Mouse (Mus musculus) liver, embryonic 15.5 days (tissue): ENCODE results near the gene Sf3b2. TPM values are rescaled to one million over a fixed set of nuclear protein-coding genes. Genes with fewer than 3 reads are reported as not detected.

Experiments
- ATAC-seq: fragments of 200-750 bp; cut with Nextera tagmentation; 2 replicates; pipeline ENCODE4 v1.8.0; 2017; ENCODE audit warnings: moderate number of reproducible peaks, mild to moderate bottlenecking, moderate library complexity; ENCODE audit not compliant: insufficient read depth
- H3K27ac ChIP-seq: fragments of 300-500 bp; sonication (generic); replicated peaks from 2 replicates; pipeline ENCODE4 v1.5.1; 2015; ENCODE audit warnings: mild to moderate bottlenecking, inconsistent platforms
- H3K27me3 ChIP-seq: fragments of 300-500 bp; sonication (generic); 2 replicates; pipeline ENCODE4 v1.6.1; 2015; ENCODE audit warnings: mild to moderate bottlenecking, inconsistent platforms
- H3K36me3 ChIP-seq: fragments of 300-500 bp; sonication (generic); replicated peaks from 2 replicates; pipeline ENCODE4 v1.6.1; 2015; ENCODE audit warnings: moderate library complexity, mild to moderate bottlenecking, inconsistent platforms
- H3K4me1 ChIP-seq: fragments of 300-500 bp; sonication (generic); replicated peaks from 2 replicates; pipeline ENCODE4 v1.6.1; 2015; ENCODE audit warnings: inconsistent platforms
- H3K4me2 ChIP-seq: fragments of 300-500 bp; sonication (generic); 2 replicates; pipeline ENCODE4 v1.6.1; 2015; ENCODE audit warnings: moderate library complexity, mild to moderate bottlenecking, inconsistent platforms
- H3K4me3 ChIP-seq: fragments of 300-500 bp; sonication (generic); replicated peaks from 2 replicates; pipeline ENCODE4 v1.5.1; 2015; ENCODE audit warnings: mild to moderate bottlenecking, inconsistent platforms
- H3K9ac ChIP-seq: fragments of 300-500 bp; sonication (generic); 2 replicates; pipeline ENCODE4 v1.6.1; 2015; ENCODE audit warnings: moderate library complexity, mild to moderate bottlenecking, inconsistent platforms
- H3K9me3 ChIP-seq: fragments of 300-500 bp; sonication (generic); replicated peaks from 2 replicates; pipeline ENCODE4 v1.6.1; 2016; ENCODE audit warnings: inconsistent platforms
- WGBS: fragments of 180-500 bp; shearing (Covaris S2); methylation state at CpG from one replicate; pipeline ENCODE4 v1.1.7; 2015; ENCODE audit warnings: mixed read lengths; ENCODE audit not compliant: insufficient replicate concordance; 5-methylcytosine and 5-hydroxymethylcytosine counted together
- polyA plus RNA-seq: library from polyadenylated mRNA; unstranded; fragments of >200 nt; fragmentation: Nextera tagmentation; extraction: Ambion mirVana; gene quantifications from 2 replicates; pipeline ENCODE4 v1.2.1, GENCODE M21; 2015

The Sf3b2 gene
- polyA plus RNA-seq, 1 experiment from 2014 or later, result 114 TPM

- no peaks in the 10 kb centered on the region for H3K36me3 ChIP-seq
- no peak overlapping the region for H3K9ac ChIP-seq
- 11% methylated on average over 4 of the region's 4 CpGs for WGBS
- ATAC-seq, result no peak
- peaks cover 4% of the 10 kb centered on the region; the same call in 1 of the 2 replicates for H3K4me1 ChIP-seq
- H3K9me3 ChIP-seq, result no peaks in the 10 kb centered on the region
- no peak overlapping the region for H3K4me3 ChIP-seq
- peaks cover 56% of the 10 kb centered on the region for H3K27me3 ChIP-seq
- H3K4me2 ChIP-seq, result no peak overlapping the region
- no peak overlapping the region for H3K27ac ChIP-seq
These were observed 7.2 kb upstream of the Sf3b2 start for GRCm38 (mm10) chr19:5302455-5302854.

DNA sequence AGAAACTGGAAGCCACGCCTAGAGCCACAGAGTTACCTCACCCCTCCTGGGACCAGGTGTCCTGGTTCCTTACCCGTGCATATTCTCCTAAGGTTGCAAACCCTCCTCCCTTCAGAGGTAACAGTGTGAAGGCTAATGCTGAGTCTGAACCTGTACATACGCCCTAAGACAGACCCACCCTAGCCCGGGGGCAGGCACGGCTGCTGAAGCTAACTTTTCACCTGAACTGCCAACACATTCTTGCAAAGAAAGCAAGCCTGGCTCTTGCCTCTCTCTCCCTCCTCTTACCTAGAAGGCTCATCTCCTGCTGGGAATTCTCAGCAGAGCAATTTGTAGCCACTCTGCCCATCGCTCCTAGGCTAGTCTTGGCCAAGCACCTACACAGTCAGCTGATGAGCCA lies 5.3 kb upstream of the Sf3b2 start:
- ATAC-seq, result no peak
- Histone ChIP-seq H3K36me3 (no peaks in the 10 kb centered on the region), H3K27ac (no peak overlapping the region), H3K4me1 (peaks cover 8% of the 10 kb centered on the region), H3K4me2 (no peak overlapping the region), H3K9ac (no peak overlapping the region), H3K4me3 (no peak overlapping the region), H3K9me3 (no peaks in the 10 kb centered on the region), H3K27me3 (peaks cover 48% of the 10 kb centered on the region)
- WGBS, result 66% methylated on average over 6 of the region's 6 CpGs

- WGBS, result 20% methylated on average over 32 of the region's 32 CpGs
- Histone ChIP-seq H3K27me3 (peaks cover 41% of the 10 kb centered on the region), H3K4me1 (peaks cover 20% of the 10 kb centered on the region), H3K9me3 (no peaks in the 10 kb centered on the region), H3K36me3 (peaks cover 7% of the 10 kb centered on the region), H3K9ac (0 out of 2 replicates have a peak within 1 kb of the TSS, but pooled peaks have one; percentile 13), H3K4me2 (peak within 1 kb of the TSS; percentile 48), H3K4me3 (peak within 1 kb of the TSS; percentile 11; the same call in 1 of the 2 replicates), H3K27ac (no peak within 1 kb of the TSS)
- no peak for ATAC-seq
These were observed 2.9 kb upstream of the Sf3b2 start, which contains the start of gene Gal3st3 for GRCm38 (mm10) chr19:5297903-5298800. Gene Gal3st3, plus strand, starts transcription at chr19:5298331.

DNA sequence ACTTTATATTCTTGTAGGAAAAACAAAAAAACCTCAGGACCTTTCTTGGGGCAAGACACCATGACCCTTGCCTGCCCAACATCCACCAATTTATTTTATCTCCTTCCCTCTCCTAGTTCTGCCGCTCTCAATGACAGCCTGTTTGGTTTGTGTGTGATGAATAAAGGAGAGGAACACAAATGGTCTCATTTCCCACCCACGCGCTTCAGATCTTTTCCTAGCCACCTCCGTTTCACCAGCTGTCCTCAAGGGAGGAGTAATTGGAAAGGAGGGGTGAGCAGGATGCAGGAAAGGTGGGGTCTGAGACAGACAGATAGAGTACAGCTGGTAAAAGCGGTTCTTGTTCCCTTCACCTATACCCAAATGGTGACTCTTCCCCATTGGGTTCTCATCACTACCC lies 1.4 kb upstream of the Sf3b2 start:
- Histone ChIP-seq H3K9ac (no peak overlapping the region), H3K27me3 (peaks cover 41% of the 10 kb centered on the region), H3K4me3 (no peak overlapping the region), H3K4me2 (peak overlapping the region; percentile 82; the same call in 1 of the 2 replicates), H3K36me3 (peaks cover 21% of the 10 kb centered on the region), H3K4me1 (peaks cover 23% of the 10 kb centered on the region), H3K9me3 (no peaks in the 10 kb centered on the region), H3K27ac (no peak overlapping the region)
- WGBS, result 67% methylated on average over 5 of the region's 5 CpGs
- no peak for ATAC-seq

DNA sequence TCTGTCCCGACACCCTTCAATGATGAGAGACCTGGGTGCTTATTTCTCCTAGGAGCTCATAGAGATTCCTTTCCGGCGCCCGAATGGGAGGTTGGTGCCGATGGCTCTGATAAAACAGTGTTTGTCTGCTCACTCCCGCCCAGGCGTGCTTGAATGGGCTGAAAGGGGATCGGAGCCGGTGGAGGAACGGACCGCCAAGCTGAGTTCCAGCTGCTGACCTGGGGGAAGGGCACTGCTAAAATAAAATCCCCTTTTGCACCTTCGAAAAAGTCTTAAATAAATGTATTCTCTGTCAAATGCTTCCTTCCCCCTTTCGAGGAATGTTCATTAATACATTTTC lies 451 bp upstream of the Sf3b2 start:
- Histone ChIP-seq H3K36me3 (peaks cover 30% of the 10 kb centered on the region), H3K4me3 (peak overlapping the region; percentile 83), H3K9me3 (no peaks in the 10 kb centered on the region), H3K4me2 (peak overlapping the region; percentile 82), H3K9ac (peak overlapping the region; percentile 71), H3K4me1 (peaks cover 23% of the 10 kb centered on the region), H3K27me3 (peaks cover 39% of the 10 kb centered on the region), H3K27ac (peak overlapping the region; percentile 78)
- peak; percentile 60 for ATAC-seq
- 2% methylated on average over 13 of the region's 13 CpGs for WGBS

DNA sequence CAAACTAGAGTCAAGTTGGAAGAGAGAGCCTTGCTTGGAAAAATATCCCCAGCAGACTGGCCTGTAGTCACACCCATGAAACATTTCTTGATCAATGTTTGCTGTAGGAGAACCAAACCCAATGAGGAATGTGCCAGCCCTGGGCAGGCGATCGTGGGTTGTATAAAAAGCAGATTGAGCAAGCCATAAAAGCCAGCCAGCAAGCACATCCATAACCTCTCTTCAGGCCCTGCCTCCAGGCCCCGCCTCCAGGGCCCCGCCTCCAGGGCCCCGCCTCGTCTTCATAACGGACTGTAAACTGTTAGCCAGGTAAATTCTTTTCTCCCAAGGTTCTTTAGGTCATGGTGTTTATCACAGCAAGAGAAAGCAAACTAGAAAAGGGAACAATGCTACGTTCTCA lies 16.9 kb downstream of the Sf3b2 start:
- peaks cover 94% of the 10 kb centered on the region for H3K36me3 ChIP-seq

GRCm38 (mm10) chr19:5277140-5277539 lies 18.1 kb downstream of the Sf3b2 start:
- no peak for ATAC-seq

More for the DNA sequence above, 16.9 kb downstream of the Sf3b2 start:
- no peak for ATAC-seq
- Histone ChIP-seq H3K4me3 (no peak overlapping the region), H3K4me2 (no peak overlapping the region), H3K4me1 (peaks cover 13% of the 10 kb centered on the region), H3K27me3 (no peaks in the 10 kb centered on the region), H3K27ac (no peak overlapping the region), H3K9me3 (no peaks in the 10 kb centered on the region), H3K9ac (no peak overlapping the region)
- 68% methylated on average over 8 of the region's 8 CpGs for WGBS

DNA sequence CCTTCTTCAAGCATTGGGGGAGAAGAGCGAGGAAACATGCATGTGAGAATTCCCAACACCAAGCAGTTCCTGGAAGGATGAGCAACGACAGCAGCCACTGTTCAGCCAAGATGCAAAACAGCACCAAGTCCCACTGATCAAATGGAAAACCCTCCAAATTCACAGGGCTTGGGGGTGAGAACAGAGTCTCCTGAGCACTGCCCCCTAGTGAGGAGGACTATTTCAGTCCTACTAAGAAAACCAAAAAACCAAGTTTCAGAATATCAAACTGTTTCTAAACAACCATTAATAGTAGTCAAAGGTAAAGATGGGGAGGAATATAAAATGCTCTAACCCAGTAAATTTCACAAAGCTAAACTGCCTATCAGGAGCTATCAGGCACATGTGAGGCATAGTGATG lies 18.7 kb downstream of the Sf3b2 start:
- WGBS, result 82% methylated on average over 2 of the region's 2 CpGs
- Histone ChIP-seq H3K27me3 (no peaks in the 10 kb centered on the region), H3K36me3 (peaks cover 75% of the 10 kb centered on the region), H3K4me2 (no peak overlapping the region), H3K4me3 (no peak overlapping the region), H3K9ac (no peak overlapping the region), H3K9me3 (no peaks in the 10 kb centered on the region), H3K27ac (no peak overlapping the region), H3K4me1 (peaks cover 29% of the 10 kb centered on the region)
- no peak for ATAC-seq

More at GRCm38 (mm10) chr19:5277140-5277539, 18.1 kb downstream of the Sf3b2 start:
- H3K4me2 ChIP-seq, result no peak overlapping the region
- H3K9me3 ChIP-seq, result no peaks in the 10 kb centered on the region
- peaks cover 23% of the 10 kb centered on the region for H3K4me1 ChIP-seq
- WGBS, result 82% methylated on average over 3 of the region's 3 CpGs
- peaks cover 81% of the 10 kb centered on the region for H3K36me3 ChIP-seq
- no peak overlapping the region for H3K9ac ChIP-seq
- H3K27me3 ChIP-seq, result no peaks in the 10 kb centered on the region
- no peak overlapping the region for H3K27ac ChIP-seq
- no peak overlapping the region for H3K4me3 ChIP-seq

- no peak for ATAC-seq
These were observed 19.5 kb downstream of the Sf3b2 start for GRCm38 (mm10) chr19:5275736-5276135.

GRCm38 (mm10) chr19:5274641-5275040 lies 20.6 kb downstream of the Sf3b2 start:
- Histone ChIP-seq H3K9ac (no peak overlapping the region), H3K4me3 (no peak overlapping the region), H3K36me3 (peaks cover 58% of the 10 kb centered on the region), H3K27ac (no peak overlapping the region), H3K9me3 (no peaks in the 10 kb centered on the region), H3K4me2 (no peak overlapping the region), H3K4me1 (peaks cover 45% of the 10 kb centered on the region), H3K27me3 (no peaks in the 10 kb centered on the region)
- ATAC-seq, result no peak
- 76% methylated on average over 13 of the region's 13 CpGs for WGBS

More at GRCm38 (mm10) chr19:5275736-5276135, 19.5 kb downstream of the Sf3b2 start:
- peaks cover 35% of the 10 kb centered on the region for H3K4me1 ChIP-seq
- H3K9ac ChIP-seq, result no peak overlapping the region
- no peak overlapping the region for H3K4me3 ChIP-seq
- no peaks in the 10 kb centered on the region for H3K9me3 ChIP-seq
- H3K27me3 ChIP-seq, result no peaks in the 10 kb centered on the region
- no peak overlapping the region for H3K27ac ChIP-seq
- peaks cover 67% of the 10 kb centered on the region for H3K36me3 ChIP-seq
- WGBS, result 80% methylated on average over 5 of the region's 5 CpGs
- no peak overlapping the region for H3K4me2 ChIP-seq

DNA sequence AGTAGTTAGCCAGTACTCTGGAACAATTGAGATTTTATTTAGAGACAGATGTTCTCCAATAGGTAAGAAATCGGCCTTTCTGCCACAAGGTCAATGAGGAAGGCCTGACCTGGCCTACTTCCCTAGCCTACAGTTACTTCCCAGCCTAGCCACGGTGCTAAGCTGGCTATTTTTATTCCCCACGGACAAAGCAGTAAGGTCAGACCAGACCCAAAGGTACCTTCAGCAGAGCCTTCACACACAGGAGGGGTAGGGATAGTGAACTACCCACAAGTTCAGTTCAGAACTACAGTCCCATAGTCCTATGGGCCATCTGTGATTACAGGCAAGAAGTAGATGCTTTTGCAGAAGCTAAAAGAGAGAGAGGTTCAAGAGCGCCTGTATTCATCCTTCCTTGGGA lies 21.3 kb downstream of the Sf3b2 start:
- ATAC-seq, result no peak
- peaks cover 50% of the 10 kb centered on the region for H3K4me1 ChIP-seq
- H3K9ac ChIP-seq, result peak overlapping the region; percentile 89; the same call in 1 of the 2 replicates
- peak overlapping the region; percentile 82 for H3K27ac ChIP-seq
- peak overlapping the region; percentile 87; the same call in 1 of the 2 replicates for H3K4me3 ChIP-seq
- H3K27me3 ChIP-seq, result no peaks in the 10 kb centered on the region
- H3K9me3 ChIP-seq, result no peaks in the 10 kb centered on the region
- peak overlapping the region; percentile 100 for H3K4me2 ChIP-seq
- 52% methylated on average over 4 of the region's 4 CpGs for WGBS
- H3K36me3 ChIP-seq, result peaks cover 51% of the 10 kb centered on the region
